Mouse (Mus musculus): Measurements from ENCODE around the gene Abca5. TPM values are rescaled to one million over a fixed set of nuclear protein-coding genes. Genes with fewer than 3 reads are reported as not detected.

Abca5 gene
- polyA plus RNA-seq, 1 experiment, result 3.8 TPM

DNA sequence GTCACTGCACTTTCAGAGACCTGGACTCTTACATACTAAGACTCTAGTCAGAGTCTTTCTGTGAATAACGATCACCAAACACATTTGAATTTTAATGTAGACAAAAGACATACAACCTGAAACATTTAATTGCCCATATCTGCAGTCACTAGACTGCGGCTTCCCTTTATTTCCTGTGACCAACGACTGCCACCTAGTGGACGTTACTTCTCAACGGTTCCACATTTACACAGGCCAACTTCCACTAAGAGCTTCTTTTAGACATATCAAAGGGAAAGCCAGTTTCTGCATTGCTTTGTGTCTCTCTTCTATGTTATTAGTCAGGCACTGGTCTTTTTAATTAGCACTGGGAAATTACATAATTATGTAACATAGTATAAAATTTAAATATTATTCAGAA lies 65.8 kb downstream of the Abca5 start:
- H3K4me1 ChIP-seq (ENCODE audit: control insufficient read depth, insufficient read depth, insufficient read length, low read length), result no peaks in the 10 kb centered on the region
- no peak overlapping the region for H3K27ac ChIP-seq (replicated peaks; ENCODE audit: low read depth, low read length)
- H3K4me3 ChIP-seq (ENCODE audit: insufficient read depth, low read depth, low read length), result no peak overlapping the region

DNA sequence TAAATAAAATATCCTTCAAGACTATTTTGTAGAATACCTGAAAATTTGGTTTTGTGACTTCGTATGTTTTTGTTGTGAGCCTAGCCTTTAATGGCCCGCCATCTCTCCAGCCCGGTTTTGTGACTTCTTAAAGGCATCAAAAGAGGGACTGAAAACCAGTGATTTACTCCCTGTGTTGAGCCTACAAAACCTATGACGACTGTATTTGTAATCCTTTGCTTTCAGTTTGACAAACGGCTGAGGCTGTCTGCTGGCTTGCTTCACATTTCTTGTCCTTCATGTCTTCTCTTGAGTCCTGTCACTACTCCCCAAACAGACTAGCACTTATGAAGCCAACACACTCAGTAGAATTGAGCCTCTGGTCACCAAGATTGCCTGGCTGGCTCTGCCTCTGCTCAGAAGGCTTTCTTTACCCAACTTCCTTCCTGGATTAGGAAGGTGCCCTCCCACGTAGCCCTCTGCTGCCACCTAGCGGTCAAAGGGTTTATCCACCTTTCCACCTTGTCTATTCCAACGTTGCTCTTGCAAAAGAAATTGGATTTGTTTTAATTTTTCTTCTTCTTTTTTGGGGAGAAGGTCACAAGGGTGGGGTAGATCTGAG lies 69.2 kb downstream of the Abca5 start:
- H3K4me3 ChIP-seq (ENCODE audit: insufficient read depth, low read depth, low read length), result peak overlapping the region; percentile 37
- H3K27ac ChIP-seq (replicated peaks; ENCODE audit: low read depth, low read length), result peak overlapping the region; percentile 81
- no peaks in the 10 kb centered on the region for H3K4me1 ChIP-seq (ENCODE audit: control insufficient read depth, insufficient read depth, insufficient read length, low read length)

DNA sequence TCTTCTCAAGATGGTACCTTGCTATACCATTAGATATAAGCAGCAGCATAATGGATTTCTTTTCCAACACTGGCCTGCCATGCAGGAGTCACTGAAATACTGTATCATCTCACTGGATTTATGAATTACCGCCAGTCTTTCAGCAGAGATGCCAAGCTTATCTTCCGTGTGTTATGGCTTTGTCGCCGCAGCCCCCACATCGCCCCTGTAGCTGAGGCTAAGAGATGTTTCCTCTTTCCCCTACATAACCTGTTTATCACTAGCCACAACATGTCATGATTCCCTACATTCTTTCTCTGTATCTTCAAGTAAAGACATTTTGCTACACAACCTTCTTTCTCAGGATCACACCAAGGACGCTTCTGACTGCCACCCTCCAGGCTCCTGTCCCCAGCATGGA lies 70.3 kb downstream of the Abca5 start:
- no peaks in the 10 kb centered on the region for H3K4me1 ChIP-seq (ENCODE audit: control insufficient read depth, insufficient read depth, insufficient read length, low read length)
- no peak overlapping the region for H3K27ac ChIP-seq (replicated peaks; ENCODE audit: low read depth, low read length)
- no peak overlapping the region for H3K4me3 ChIP-seq (ENCODE audit: insufficient read depth, low read depth, low read length)

DNA sequence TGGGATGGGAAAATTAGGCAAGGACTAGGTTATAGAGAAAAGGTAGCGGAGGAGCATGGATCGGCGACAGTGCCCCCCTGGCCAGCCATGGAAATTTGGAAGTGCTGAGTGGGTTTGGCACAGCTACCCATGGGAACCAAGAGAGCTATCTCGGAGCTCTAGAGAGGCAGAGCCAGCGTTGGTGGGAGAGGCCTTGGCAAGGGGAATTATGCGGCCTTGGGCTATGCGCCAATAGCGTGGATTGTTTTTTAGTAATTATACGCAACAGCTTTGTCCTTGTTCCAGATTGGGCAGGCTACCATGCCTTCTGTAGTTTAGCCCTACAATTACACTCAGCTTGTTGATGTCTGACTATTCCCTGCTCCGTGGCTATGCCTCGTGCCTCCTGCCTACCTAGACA lies 70.8 kb downstream of the Abca5 start:
- H3K4me3 ChIP-seq (ENCODE audit: insufficient read depth, low read depth, low read length), result no peak overlapping the region
- H3K4me1 ChIP-seq (ENCODE audit: control insufficient read depth, insufficient read depth, insufficient read length, low read length), result no peaks in the 10 kb centered on the region
- no peak overlapping the region for H3K27ac ChIP-seq (replicated peaks; ENCODE audit: low read depth, low read length)

DNA sequence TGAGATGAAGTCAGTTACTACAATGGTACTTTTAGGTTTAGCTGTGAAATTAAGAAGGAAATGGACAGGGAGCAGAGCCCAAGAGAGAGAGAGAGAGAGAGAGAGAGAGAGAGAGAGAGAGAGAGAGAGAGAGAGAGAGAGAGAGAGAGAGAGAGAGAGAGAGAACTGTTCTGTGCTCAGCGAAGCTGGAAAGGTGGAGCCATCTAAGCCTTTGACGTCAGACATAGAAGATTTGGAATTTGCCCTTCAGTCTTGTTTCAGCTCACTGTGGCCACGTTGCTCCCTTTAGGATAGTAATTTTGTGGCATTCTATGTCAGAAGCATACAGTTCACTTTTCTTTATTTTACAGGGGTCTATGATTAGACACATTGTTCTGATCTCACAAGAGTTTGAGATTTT lies 75.6 kb downstream of the Abca5 start:
- Histone ChIP-seq H3K4me3 (ENCODE audit: insufficient read depth, low read depth, low read length) (no peak overlapping the region), H3K4me1 (ENCODE audit: control insufficient read depth, insufficient read depth, insufficient read length, low read length) (no peaks in the 10 kb centered on the region), H3K27ac (replicated peaks; ENCODE audit: low read depth, low read length) (no peak overlapping the region)

DNA sequence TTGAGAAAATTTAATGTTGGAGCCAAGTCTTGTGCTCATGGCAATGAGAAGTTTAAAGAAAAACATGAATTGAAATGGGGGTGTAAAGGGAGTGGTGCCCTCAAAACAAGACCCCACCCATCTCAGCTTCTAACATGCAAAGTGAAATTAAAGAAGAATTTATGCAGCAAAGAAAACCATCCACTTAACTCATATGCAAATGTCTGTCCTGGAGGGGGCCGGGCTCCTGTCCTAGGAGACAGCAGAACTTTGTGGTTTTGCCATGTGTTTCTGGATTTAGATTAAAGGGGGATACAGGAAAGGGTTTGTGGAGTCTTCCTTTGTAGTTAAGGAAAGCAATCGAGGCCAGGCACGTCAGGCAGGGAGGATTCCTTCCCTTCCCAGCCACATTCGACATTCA lies 79.6 kb downstream of the Abca5 start:
- Histone ChIP-seq H3K4me3 (ENCODE audit: insufficient read depth, low read depth, low read length) (no peak overlapping the region), H3K4me1 (ENCODE audit: control insufficient read depth, insufficient read depth, insufficient read length, low read length) (no peaks in the 10 kb centered on the region), H3K27ac (replicated peaks; ENCODE audit: low read depth, low read length) (no peak overlapping the region)

DNA sequence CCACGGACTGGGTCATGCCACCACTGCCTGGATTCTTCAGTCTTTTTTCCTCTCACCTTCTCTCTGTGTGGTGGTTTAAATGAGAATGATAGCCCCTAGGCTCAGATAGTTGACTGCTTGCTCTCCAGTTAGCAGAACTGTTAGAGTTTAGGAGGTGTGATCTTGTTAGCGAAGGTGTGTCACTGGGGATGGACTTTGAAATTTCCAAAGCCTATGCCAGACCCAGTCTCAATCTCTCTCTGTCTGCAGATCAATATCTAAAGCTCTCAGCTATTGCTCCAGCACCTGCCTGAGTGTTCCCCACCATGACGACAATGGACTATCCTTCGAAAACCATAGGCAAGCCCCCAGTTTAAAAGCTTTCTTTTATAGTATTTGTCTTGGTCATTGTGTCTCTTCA lies 80.5 kb downstream of the Abca5 start:
- Histone ChIP-seq H3K4me3 (ENCODE audit: insufficient read depth, low read depth, low read length) (no peak overlapping the region), H3K4me1 (ENCODE audit: control insufficient read depth, insufficient read depth, insufficient read length, low read length) (no peaks in the 10 kb centered on the region), H3K27ac (replicated peaks; ENCODE audit: low read depth, low read length) (no peak overlapping the region)

DNA sequence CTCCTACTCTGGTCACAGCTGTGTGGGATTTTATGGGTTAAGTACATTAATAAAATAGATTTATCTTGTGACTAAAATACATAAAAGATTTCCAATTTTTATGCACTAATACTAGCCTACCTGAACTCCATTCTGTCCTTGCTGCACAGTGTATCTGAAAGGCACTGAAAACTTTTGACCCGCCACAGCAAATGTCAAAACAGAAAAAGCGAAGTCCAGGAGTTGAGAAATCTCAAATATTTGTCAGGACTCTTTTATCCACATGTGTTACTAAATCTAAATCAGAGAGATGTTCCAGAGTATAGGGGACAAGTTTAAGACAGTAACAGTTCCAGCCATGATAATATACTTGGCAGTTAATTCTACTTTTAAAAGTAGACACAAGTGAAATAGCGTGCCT lies 85.3 kb downstream of the Abca5 start:
- H3K4me1 ChIP-seq (ENCODE audit: control insufficient read depth, insufficient read depth, insufficient read length, low read length), result no peaks in the 10 kb centered on the region
- no peak overlapping the region for H3K27ac ChIP-seq (replicated peaks; ENCODE audit: low read depth, low read length)
- no peak overlapping the region for H3K4me3 ChIP-seq (ENCODE audit: insufficient read depth, low read depth, low read length)

DNA sequence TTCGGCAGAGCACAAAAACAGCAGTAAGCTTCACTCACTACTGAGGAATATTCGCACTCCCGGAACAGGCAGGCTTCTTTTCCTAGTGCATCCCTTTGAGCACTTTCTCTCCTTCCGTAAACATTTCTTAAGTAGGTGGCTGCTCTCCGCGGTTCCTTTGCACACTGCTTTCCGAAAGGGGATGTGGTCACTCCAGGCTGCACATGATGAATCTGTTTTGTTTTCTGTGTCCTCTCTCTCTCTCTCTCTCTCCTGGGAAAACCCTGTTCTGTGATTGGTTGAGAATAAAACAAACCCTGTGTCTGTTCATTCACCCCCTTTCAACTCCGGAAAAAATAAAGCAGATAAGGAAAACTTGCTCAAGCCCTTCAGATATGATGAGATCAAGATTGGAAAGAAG lies 86.0 kb downstream of the Abca5 start, which contains the start of gene Abca6:
Abca6 (minus strand) TSS at position 243 of the 400 bp plus-strand sequence.
- H3K4me3 ChIP-seq (ENCODE audit: insufficient read depth, low read depth, low read length), result peak within 1 kb of the TSS; percentile 14
- no peaks in the 10 kb centered on the region for H3K4me1 ChIP-seq (ENCODE audit: control insufficient read depth, insufficient read depth, insufficient read length, low read length)
- H3K27ac ChIP-seq (replicated peaks; ENCODE audit: low read depth, low read length), result no peak within 1 kb of the TSS

DNA sequence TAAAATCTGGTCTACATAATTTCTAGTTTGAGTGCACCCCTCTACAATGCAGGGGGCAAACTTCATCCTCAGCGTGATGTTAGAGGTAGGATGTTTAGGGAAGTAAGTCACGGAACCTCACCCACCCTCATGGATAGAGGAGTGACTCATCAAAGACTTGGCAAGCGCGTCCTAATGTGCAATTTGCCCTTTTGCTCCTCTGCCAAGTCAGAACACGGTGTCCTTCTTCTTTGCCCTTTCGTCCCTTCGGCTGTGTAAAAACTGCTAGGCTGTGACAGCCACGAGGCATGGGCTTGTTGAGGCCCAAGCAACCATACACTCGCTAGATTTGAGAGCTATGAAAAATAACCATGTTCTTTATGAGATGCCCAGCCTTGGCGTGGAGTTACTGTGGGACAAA lies 92.8 kb downstream of the Abca5 start:
- Histone ChIP-seq H3K4me1 (ENCODE audit: control insufficient read depth, insufficient read depth, insufficient read length, low read length) (no peaks in the 10 kb centered on the region; the same call in 1 of the 2 replicates), H3K27ac (replicated peaks; ENCODE audit: low read depth, low read length) (0 out of 2 replicates have a peak overlapping the region, but pooled peaks have one; percentile 7), H3K4me3 (ENCODE audit: insufficient read depth, low read depth, low read length) (no peak overlapping the region)

DNA sequence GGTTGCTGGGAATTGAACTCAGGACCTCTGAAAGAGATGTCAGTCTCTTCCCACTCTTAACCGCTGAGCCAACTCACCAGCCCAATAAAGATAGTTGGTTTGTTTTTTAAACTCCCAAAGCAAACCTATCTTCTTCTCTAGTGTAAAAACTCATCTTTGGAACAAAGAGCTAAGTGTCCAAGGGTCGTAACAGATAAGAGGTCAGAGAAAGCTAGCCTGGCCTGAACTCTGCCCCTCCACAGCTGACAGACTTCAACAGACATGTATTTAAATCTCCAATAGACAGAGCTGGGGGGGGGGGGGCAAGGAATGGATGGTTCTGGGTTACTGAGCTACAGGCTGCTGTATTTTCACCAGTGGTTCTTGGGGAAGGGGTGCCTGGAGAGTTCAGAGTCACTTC lies 100.0 kb downstream of the Abca5 start:
- H3K27ac ChIP-seq (replicated peaks; ENCODE audit: low read depth, low read length), result no peak overlapping the region
- H3K4me3 ChIP-seq (ENCODE audit: insufficient read depth, low read depth, low read length), result no peak overlapping the region
- no peaks in the 10 kb centered on the region for H3K4me1 ChIP-seq (ENCODE audit: control insufficient read depth, insufficient read depth, insufficient read length, low read length)

DNA sequence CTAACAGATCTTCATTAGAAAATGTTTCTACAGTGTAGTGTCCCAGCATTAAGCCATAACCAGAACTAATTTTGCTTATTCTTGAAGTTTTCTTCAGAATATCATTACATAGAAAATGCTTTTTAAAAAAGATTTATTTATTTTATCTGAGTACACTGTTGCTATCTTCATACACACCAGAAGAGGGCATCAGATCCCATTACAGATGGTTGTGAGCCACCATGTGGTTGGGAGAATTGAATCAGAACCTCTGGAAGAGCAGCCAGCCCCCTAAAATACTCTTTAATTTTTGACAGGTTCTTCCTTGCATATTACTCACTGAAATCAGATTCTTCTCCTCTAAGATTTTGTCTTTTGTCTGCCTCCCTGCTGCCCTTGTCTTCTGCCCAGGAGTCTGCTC lies 104.5 kb downstream of the Abca5 start:
- H3K4me1 ChIP-seq (ENCODE audit: control insufficient read depth, insufficient read depth, insufficient read length, low read length), result no peaks in the 10 kb centered on the region
- no peak overlapping the region for H3K4me3 ChIP-seq (ENCODE audit: insufficient read depth, low read depth, low read length)
- H3K27ac ChIP-seq (replicated peaks; ENCODE audit: low read depth, low read length), result no peak overlapping the region

Other genes starting within 250 kb of the Abca5 start
- 25.4 and 25.6 TPM in 2 replicates for gene Abca8a, start 241.7 kb downstream of the Abca5 start, polyA plus RNA-seq (2012; ENCODE audit: insufficient read depth, insufficient read length, missing spikeins)
- gene Abca9, start 169.5 kb downstream of the Abca5 start, polyA plus RNA-seq (2012; ENCODE audit: insufficient read depth, insufficient read length, missing spikeins), result 3.5 and 6.4 TPM in 2 replicates
- 1.0 and 4.0 TPM in 2 replicates for gene Abca6, start 85.9 kb downstream of the Abca5 start, polyA plus RNA-seq (2012; ENCODE audit: insufficient read depth, insufficient read length, missing spikeins)
- gene Map2k6, start 61.4 kb upstream of the Abca5 start, polyA plus RNA-seq (2012; ENCODE audit: insufficient read depth, insufficient read length, missing spikeins), result 9.6 and 11.1 TPM in 2 replicates

Data from brown adipose tissue, adult 24 weeks (tissue).